Mouse (Mus musculus) fibroblast of lung, adult 2 months (primary cell): Measurements from ENCODE around the gene Cpa4.

Experiments
- DNase-seq: peaks from one replicate; pipeline ENCODE4 v3.0.0-alpha.2; 2011; ENCODE audit warnings: low read depth

Cpa4 gene

GRCm38 (mm10) chr6:30551644-30552580 is 16.3 kb upstream of the Cpa4 start:
- DNase-seq: no peak

DNA sequence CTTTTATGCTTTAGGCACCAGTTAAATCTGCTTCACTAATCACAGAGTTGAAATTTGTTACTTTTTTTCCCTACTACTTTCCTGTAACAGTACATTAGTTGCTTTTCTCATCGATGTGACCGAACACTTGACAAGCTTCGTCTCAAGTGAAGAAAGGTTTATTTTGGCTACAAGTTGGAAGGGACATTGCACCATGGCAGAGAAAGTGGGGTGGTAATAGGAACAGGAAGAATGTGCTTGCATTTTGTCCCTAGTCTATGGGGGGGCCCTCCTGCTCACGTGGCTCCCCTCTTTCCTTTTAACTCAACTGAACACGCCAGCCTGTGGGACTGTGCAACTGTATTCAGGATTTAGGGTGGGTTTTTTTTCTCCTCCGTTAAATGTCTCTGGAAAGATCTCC is 15.5 kb upstream of the Cpa4 start:
- no peak for DNase-seq

GRCm38 (mm10) chr6:30553381-30554010 is 14.7 kb upstream of the Cpa4 start:
- no peak for DNase-seq

- DNase-seq: no peak
Measured at GRCm38 (mm10) chr6:30554092-30554491, 14.1 kb upstream of the Cpa4 start.

GRCm38 (mm10) chr6:30554621-30555170 is 13.5 kb upstream of the Cpa4 start:
- DNase-seq: no peak

DNA sequence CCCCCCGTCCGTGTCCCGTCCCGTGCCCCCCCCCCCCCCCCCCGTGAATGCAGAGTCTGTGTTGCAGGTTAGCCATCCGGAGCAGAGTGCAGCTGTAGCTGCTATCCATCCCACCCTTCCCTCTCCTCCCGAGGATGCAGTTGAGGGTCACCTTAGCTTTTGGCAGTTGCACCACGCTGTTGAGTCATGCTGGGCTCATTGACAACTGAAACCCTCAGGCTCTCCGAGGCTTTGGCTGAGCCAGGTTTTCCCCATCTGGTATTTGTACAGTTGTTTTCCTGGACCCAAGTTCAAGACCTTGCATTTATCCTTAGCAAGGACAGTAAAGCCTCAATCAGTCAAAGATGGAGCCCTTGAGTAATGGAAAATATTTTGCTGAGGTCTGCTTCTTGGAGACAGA is 12.1 kb upstream of the Cpa4 start:
- no peak for DNase-seq

DNA sequence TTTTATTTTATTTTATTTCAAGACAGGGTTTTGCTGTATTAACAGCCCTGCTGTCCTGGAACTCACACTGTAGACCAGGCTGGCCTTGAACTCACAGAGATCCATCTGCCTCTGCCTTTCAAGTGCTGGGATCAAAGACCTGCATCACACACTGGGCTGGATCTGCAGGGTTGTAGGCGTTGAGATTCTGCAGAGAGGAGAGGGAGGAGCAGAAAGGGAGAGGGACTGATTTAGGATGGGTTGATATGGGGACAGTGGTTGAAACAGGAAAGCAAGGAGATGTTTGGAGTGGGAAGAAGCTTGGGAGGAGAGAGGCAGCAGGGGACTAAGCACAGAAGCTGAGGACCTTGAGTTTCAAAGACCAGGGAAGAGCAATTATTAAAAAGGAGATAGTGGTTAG is 8.4 kb upstream of the Cpa4 start:
- no peak for DNase-seq

DNA sequence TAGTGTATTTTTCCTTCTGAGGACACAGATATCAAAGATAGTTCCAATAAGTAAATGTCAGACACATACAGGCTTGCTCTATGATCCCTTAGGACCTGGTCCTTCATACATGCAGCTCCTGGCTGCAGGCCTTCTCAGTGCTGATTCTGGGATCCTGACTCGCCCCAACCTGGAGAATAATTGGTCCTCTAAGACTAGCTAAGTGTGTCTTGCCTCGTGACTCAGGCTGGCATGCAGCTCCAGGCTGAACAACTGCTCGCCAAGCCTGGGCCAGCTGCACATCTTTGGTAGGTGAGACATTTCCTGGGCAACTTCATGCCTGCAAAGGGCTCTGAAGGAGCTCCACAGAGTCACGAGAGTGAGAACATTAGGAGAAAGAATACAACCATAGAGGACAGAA is 6.0 kb upstream of the Cpa4 start:
- no peak for DNase-seq

- no peak for DNase-seq
Measured at GRCm38 (mm10) chr6:30563575-30563974, 4.6 kb upstream of the Cpa4 start.

GRCm38 (mm10) chr6:30564051-30564450 is 4.1 kb upstream of the Cpa4 start:
- no peak for DNase-seq

DNA sequence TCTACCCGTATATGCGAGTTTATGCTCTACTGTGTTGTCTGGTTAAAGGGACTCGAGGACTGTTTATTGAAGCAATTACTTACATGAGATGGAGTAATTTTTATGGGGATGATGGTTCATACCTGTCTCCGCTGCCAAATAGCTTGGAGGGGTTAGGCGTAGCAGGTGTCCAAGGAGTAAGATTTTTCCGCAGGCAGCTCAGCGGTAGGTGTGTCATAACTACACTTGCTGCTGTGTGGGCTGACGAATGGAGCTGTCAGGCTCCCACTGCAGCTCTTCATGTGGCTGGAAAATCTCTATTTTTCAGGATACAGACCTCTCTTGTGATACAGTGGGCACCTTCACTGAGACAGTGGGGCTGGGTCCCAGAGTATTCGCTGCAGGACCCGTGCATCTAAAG is 1.2 kb downstream of the Cpa4 start:
- DNase-seq: no peak

DNA sequence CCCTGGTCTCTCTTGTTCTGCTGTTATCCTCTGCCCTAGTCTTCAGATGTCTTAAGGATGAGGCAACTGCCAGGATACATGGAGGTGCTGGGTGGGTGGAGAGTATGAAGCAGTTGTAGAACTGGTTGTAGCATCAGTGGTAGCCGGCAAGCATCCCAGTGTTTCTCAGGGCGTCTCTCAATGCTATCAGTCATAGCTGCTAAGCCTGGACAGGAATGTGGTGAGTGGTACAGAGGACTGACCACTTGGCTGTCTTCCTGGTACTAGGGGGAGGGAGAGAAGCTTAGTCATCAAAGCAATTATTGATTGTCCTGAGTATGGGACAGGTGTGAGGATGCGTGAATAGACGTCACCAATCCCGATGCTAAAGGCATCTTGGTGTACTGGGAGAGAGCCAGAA is 1.8 kb downstream of the Cpa4 start:
- DNase-seq: no peak

DNA sequence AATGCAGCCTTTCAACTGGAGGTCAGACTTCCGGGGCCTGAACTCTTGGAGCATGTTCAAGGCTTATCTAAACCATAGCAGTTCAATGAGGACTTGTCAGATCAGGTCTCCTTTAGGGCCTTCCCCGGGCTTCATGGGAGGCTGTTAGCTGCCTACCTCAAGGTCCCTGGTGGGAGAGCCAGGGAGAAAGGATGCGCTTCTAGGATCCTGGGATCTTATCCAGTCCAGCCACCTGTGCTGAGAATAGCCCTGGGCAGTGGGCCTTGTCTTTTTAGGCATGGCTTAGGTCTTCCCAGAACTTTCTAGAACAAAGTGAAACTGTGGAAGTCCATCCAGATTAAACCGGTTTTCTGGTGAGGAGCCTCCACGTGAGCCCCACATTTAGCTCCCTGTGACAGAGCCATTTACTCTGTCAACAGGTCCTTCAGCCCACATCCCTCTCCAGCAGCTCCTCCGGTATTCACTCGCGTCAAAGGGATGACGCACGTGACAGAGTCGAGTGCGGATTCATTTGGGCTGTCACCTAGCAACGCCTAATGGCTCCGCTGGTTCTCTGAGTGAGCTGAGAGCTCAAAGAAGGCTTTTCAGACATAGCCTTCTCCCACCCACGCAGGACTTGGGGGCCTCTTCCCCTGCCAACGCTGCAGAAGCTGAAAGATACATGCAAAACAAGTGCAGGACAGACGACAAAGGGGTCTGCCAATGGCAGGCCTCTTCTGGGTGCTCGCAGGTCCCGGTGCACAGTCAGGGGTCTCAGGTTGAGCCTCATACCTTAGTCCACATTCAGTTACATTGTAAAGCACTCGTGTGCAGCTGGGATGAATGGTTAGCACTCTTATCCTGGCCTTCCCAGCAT is 4.5 kb downstream of the Cpa4 start:
- no peak for DNase-seq

GRCm38 (mm10) chr6:30573380-30573779 is 5.2 kb downstream of the Cpa4 start:
- no peak for DNase-seq

GRCm38 (mm10) chr6:30574945-30575344 is 6.8 kb downstream of the Cpa4 start:
- no peak for DNase-seq

- no peak for DNase-seq
Measured at GRCm38 (mm10) chr6:30576477-30577203, 8.5 kb downstream of the Cpa4 start.

DNA sequence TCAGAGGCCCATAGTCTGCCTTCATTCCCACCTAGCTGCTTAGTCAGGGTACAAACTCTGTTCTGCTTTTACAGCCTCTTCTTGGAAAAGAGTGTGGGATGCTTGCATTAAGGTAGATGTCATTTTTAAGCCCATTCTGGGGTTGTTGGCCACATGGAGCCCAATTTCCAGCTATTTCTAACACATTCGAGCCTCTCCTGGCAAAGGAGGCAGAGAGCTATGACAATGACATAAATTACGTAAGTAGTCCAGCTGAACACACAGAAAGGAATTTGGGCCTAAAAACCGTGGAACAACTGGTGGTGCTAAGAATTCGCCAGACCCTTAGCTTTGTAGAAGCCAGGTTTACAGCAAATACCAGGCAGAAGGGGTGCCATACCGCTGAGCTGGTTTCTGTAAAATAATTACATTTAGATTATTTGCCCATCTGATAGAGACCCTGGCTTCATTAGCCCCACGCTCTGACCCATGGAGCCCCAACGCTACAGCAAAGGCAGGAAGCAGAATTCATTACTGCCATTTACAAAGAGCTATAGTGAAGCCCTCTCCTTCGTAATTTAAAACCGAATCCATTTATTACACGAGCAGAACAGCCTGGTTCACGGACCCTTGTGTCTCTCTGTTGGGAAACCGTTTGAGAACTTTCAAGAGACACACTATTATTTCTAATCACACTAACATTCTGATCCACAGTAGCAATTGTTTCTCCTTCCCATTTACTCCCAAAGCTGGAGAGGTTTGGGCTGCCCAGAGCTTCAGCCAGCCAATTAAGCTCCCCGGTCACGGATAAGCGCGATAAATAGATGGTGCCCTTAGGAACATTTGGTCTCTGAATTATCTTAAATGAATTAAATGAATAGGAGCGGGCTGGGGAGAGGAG is 12.0 kb downstream of the Cpa4 start:
- DNase-seq: no peak

DNA sequence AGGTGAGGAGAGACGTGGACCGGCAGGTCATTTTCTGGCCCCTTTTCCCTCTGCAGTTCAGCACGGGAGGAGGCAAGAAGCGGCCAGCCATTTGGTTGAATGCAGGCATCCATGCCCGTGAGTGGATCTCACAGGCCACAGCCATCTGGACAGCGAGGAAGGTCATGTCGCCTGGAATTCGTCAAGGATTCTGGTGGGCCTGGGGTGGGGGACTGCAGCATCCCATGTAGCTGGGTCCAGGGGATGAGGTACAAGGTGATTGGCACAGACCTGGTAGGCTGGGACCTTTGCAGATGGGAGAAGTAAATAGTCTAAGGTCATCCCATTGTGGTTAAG is 12.6 kb downstream of the Cpa4 start:
- DNase-seq: no peak

GRCm38 (mm10) chr6:30586886-30587442 is 18.8 kb downstream of the Cpa4 start:
- DNase-seq: no peak

GRCm38 (mm10) chr6:30589819-30590218 is 21.6 kb downstream of the Cpa4 start:
- no peak for DNase-seq
